Mouse (Mus musculus): Measurements from ENCODE around the gene Sp7. TPM values are rescaled to one million over a fixed set of nuclear protein-coding genes. Genes with fewer than 3 reads are reported as not detected.

Sp7 gene
- total and polyA plus RNA-seq, 2 experiments from 2014 or later = 0.30 to 2.1 TPM

GRCm38 (mm10) chr15:102386640-102387039 is 19.7 kb upstream of the Sp7 start:
- WGBS = 53% methylated on average over 9 of the region's 9 CpGs
- H3K4me1 ChIP-seq (ENCODE audit: insufficient read depth) = no peaks in the 10 kb centered on the region

GRCm38 (mm10) chr15:102383671-102384070 is 16.7 kb upstream of the Sp7 start:
- DNase-seq (no peak), ATAC-seq (no peak)
- TF ChIP-seq CTCF (IDR thresholded peaks at IDR 0.05; ENCODE audit: low read depth) = no peak
- H3K9me3 ChIP-seq (ENCODE audit: low read length) = no peaks in the 10 kb centered on the region
- H3K4me2 ChIP-seq (ENCODE audit: low read depth) = no peak overlapping the region
- 93% methylated on average over 6 of the region's 6 CpGs for WGBS
- H3K27me3 ChIP-seq (ENCODE audit: insufficient read depth, low read length) = no peaks in the 10 kb centered on the region
- H3K4me3 ChIP-seq (ENCODE audit: low read depth, low read length) = no peak overlapping the region
- no peak overlapping the region for H3K9ac ChIP-seq
- H3K36me3 ChIP-seq (ENCODE audit: insufficient read depth) = no peaks in the 10 kb centered on the region
- H3K4me1 ChIP-seq (ENCODE audit: insufficient read depth) = no peaks in the 10 kb centered on the region
- H3K27ac ChIP-seq (ENCODE audit: low read depth, low read length) = no peak overlapping the region

More at GRCm38 (mm10) chr15:102386640-102387039, 19.7 kb upstream of the Sp7 start:
- Histone ChIP-seq H3K4me3 (ENCODE audit: low read depth, low read length) (no peak overlapping the region), H3K9me3 (ENCODE audit: low read length) (no peaks in the 10 kb centered on the region), H3K36me3 (ENCODE audit: insufficient read depth) (no peaks in the 10 kb centered on the region), H3K27me3 (ENCODE audit: insufficient read depth, low read length) (no peaks in the 10 kb centered on the region), H3K27ac (ENCODE audit: low read depth, low read length) (no peak overlapping the region), H3K4me2 (ENCODE audit: low read depth) (no peak overlapping the region), H3K9ac (no peak overlapping the region)
- TF ChIP-seq CTCF (IDR thresholded peaks at IDR 0.05; ENCODE audit: low read depth) = no peak
- no peak for ATAC-seq
- no peak for DNase-seq

- Histone ChIP-seq H3K4me1 (ENCODE audit: insufficient read depth) (no peaks in the 10 kb centered on the region), H3K9ac (no peak overlapping the region), H3K27me3 (ENCODE audit: insufficient read depth, low read length) (no peaks in the 10 kb centered on the region), H3K36me3 (ENCODE audit: insufficient read depth) (no peaks in the 10 kb centered on the region), H3K9me3 (ENCODE audit: low read length) (no peaks in the 10 kb centered on the region), H3K4me3 (ENCODE audit: low read depth, low read length) (no peak overlapping the region), H3K4me2 (ENCODE audit: low read depth) (no peak overlapping the region), H3K27ac (ENCODE audit: low read depth, low read length) (no peak overlapping the region)
- peak; percentile 88 for ATAC-seq
- whole genome bisulfite sequencing = under 1% methylated on average over 7 of the region's 7 CpGs
- peak; percentile 90 for DNase-seq
- peak; percentile 97 for TF ChIP-seq CTCF (IDR thresholded peaks at IDR 0.05; ENCODE audit: low read depth)
These were observed 14.6 kb upstream of the Sp7 start for GRCm38 (mm10) chr15:102381575-102381974.

GRCm38 (mm10) chr15:102377810-102378262 is 10.9 kb upstream of the Sp7 start:
- H3K4me2 ChIP-seq (ENCODE audit: low read depth) = no peak overlapping the region

GRCm38 (mm10) chr15:102377163-102377543 is 10.2 kb upstream of the Sp7 start:
- Histone ChIP-seq H3K27ac (ENCODE audit: low read depth, low read length) (0 out of 2 replicates have a peak overlapping the region, but pooled peaks have one; percentile 2), H3K4me2 (ENCODE audit: low read depth) (peak overlapping the region; percentile 97), H3K9ac (peak overlapping the region; percentile 52), H3K4me3 (ENCODE audit: low read depth, low read length) (peak overlapping the region; percentile 49), H3K4me1 (ENCODE audit: insufficient read depth) (no peaks in the 10 kb centered on the region), H3K27me3 (ENCODE audit: insufficient read depth, low read length) (no peaks in the 10 kb centered on the region), H3K36me3 (ENCODE audit: insufficient read depth) (no peaks in the 10 kb centered on the region), H3K9me3 (ENCODE audit: low read length) (no peaks in the 10 kb centered on the region)
- peak; percentile 86 for TF ChIP-seq CTCF (IDR thresholded peaks at IDR 0.05; ENCODE audit: low read depth)
- DNase-seq (peak; percentile 81), ATAC-seq (peak; percentile 65)
- 0% methylated on average over 7 of the region's 7 CpGs for WGBS

More at GRCm38 (mm10) chr15:102377810-102378262, 10.9 kb upstream of the Sp7 start:
- 12% methylated on average over 10 of the region's 10 CpGs for WGBS
- no peaks in the 10 kb centered on the region for H3K9me3 ChIP-seq (ENCODE audit: low read length)
- TF ChIP-seq CTCF (IDR thresholded peaks at IDR 0.05; ENCODE audit: low read depth) = no peak
- no peak overlapping the region for H3K4me3 ChIP-seq (ENCODE audit: low read depth, low read length)
- no peak for ATAC-seq
- H3K27me3 ChIP-seq (ENCODE audit: insufficient read depth, low read length) = no peaks in the 10 kb centered on the region
- no peak overlapping the region for H3K27ac ChIP-seq (ENCODE audit: low read depth, low read length)
- no peak overlapping the region for H3K9ac ChIP-seq
- no peak for DNase-seq
- H3K4me1 ChIP-seq (ENCODE audit: insufficient read depth) = no peaks in the 10 kb centered on the region
- no peaks in the 10 kb centered on the region for H3K36me3 ChIP-seq (ENCODE audit: insufficient read depth)

GRCm38 (mm10) chr15:102376453-102377162 is 9.6 kb upstream of the Sp7 start:
- Histone ChIP-seq H3K4me3 (ENCODE audit: low read depth, low read length) (peak overlapping the region; percentile 49), H3K4me1 (ENCODE audit: insufficient read depth) (no peaks in the 10 kb centered on the region), H3K27ac (ENCODE audit: low read depth, low read length) (0 out of 2 replicates have a peak overlapping the region, but pooled peaks have one; percentile 2), H3K36me3 (ENCODE audit: insufficient read depth) (no peaks in the 10 kb centered on the region), H3K9me3 (ENCODE audit: low read length) (no peaks in the 10 kb centered on the region), H3K27me3 (ENCODE audit: insufficient read depth, low read length) (no peaks in the 10 kb centered on the region), H3K9ac (peak overlapping the region; percentile 52), H3K4me2 (ENCODE audit: low read depth) (peak overlapping the region; percentile 97)
- TF ChIP-seq CTCF (IDR thresholded peaks at IDR 0.05; ENCODE audit: low read depth) = no peak
- peak; percentile 41 for DNase-seq
- 3% methylated on average over 42 of the region's 43 CpGs for whole genome bisulfite sequencing
- ATAC-seq = peak; percentile 61

- no peaks in the 10 kb centered on the region for H3K4me1 ChIP-seq (ENCODE audit: insufficient read depth)
- H3K4me3 ChIP-seq (ENCODE audit: low read depth, low read length) = no peak overlapping the region
- TF ChIP-seq CTCF (IDR thresholded peaks at IDR 0.05; ENCODE audit: low read depth) = no peak
- no peaks in the 10 kb centered on the region for H3K9me3 ChIP-seq (ENCODE audit: low read length)
- no peak overlapping the region for H3K4me2 ChIP-seq (ENCODE audit: low read depth)
- DNase-seq (no peak), ATAC-seq (no peak)
- no peak overlapping the region for H3K27ac ChIP-seq (ENCODE audit: low read depth, low read length)
- 12% methylated on average over 10 of the region's 10 CpGs for WGBS
- H3K9ac ChIP-seq = no peak overlapping the region
- peaks cover 11% of the 10 kb centered on the region; the same call in 1 of the 2 replicates for H3K27me3 ChIP-seq (ENCODE audit: insufficient read depth, low read length)
- H3K36me3 ChIP-seq (ENCODE audit: insufficient read depth) = no peaks in the 10 kb centered on the region
These were observed 3.7 kb upstream of the Sp7 start for GRCm38 (mm10) chr15:102370727-102371126.
